Mouse (Mus musculus) midbrain, postnatal 0 days (tissue): Measurements from ENCODE around the gene Tbc1d17. TPM values are rescaled to one million over a fixed set of nuclear protein-coding genes. Genes with fewer than 3 reads are reported as not detected.
A peak's percentile ranks its signal among the peaks of the same experiment; 100 is the strongest.

Experiments used
- ATAC-seq: fragments of 200-750 bp; cut with Nextera tagmentation; 2 replicates; pipeline ENCODE4 v1.8.0; 2017; ENCODE audit warnings: moderate number of reproducible peaks, mild to moderate bottlenecking, moderate TSS enrichment, moderate library complexity; ENCODE audit not compliant: low FRiP score
- DNase-seq: peaks from one replicate; pipeline ENCODE4 v3.0.0-alpha.2; 2015; ENCODE audit warnings: low spot score
- H3K27ac ChIP-seq: fragments of 300-500 bp; sonication (generic); 2 replicates; pipeline ENCODE4 v1.5.1; 2014; ENCODE audit warnings: low read depth, mild to moderate bottlenecking, low read length, mixed read lengths
- H3K27me3 ChIP-seq: fragments of 300-500 bp; sonication (generic); 2 replicates; pipeline ENCODE4 v1.6.1; 2014; ENCODE audit warnings: low read length, control low read depth, mixed read lengths; ENCODE audit not compliant: insufficient read depth
- H3K36me3 ChIP-seq: fragments of 300-500 bp; sonication (generic); 2 replicates; pipeline ENCODE4 v1.6.1; 2014; ENCODE audit warnings: low read length, control low read depth, mixed read lengths; ENCODE audit not compliant: insufficient read depth
- H3K4me1 ChIP-seq: fragments of 300-500 bp; sonication (generic); 2 replicates; pipeline ENCODE4 v1.6.1; 2014; ENCODE audit warnings: mild to moderate bottlenecking, control low read depth, antibody characterized with exemption, low read length, mixed read lengths; ENCODE audit not compliant: insufficient read depth
- H3K4me2 ChIP-seq: fragments of 300-500 bp; sonication (generic); 2 replicates; pipeline ENCODE4 v1.6.1; 2014; ENCODE audit warnings: low read depth, mild to moderate bottlenecking, low read length, mixed read lengths; ENCODE audit not compliant: poor library complexity, severe bottlenecking
- H3K4me3 ChIP-seq: fragments of 300-500 bp; sonication (generic); 2 replicates; pipeline ENCODE4 v1.5.1; 2014; ENCODE audit warnings: low read depth, mild to moderate bottlenecking, low read length, moderate library complexity
- H3K9ac ChIP-seq: fragments of 300-500 bp; sonication (generic); replicated peaks from 2 replicates; pipeline ENCODE4 v1.6.1; 2014; ENCODE audit warnings: mild to moderate bottlenecking, low read length, moderate library complexity, mixed read lengths; ENCODE audit not compliant: poor library complexity, severe bottlenecking
- H3K9me3 ChIP-seq: fragments of 300-500 bp; sonication (generic); 2 replicates; pipeline ENCODE4 v1.6.1; 2016; ENCODE audit warnings: low read length, control low read depth
- CTCF ChIP-seq: IDR thresholded peaks from 2 replicates; pipeline ENCODE4 v1.5.1; 2016; ENCODE audit warnings: antibody characterized with exemption, mild to moderate bottlenecking
- WGBS: fragments of 180-500 bp; shearing (Covaris S2); extraction: QIAGEN DNeasy Blood & Tissue Kit; methylation state at CpG from one replicate; pipeline ENCODE4 v1.1.7; 2014; 5-methylcytosine and 5-hydroxymethylcytosine counted together
- polyA plus RNA-seq: library from polyadenylated mRNA; unstranded; fragments of >200 nt; fragmentation: Nextera tagmentation; extraction: Ambion mirVana; gene quantifications from 2 replicates; pipeline ENCODE4 v1.2.1, GENCODE M21; 2015
- total RNA-seq: library from RNA; depleted of rRNA; stranded (reverse); fragments of >200 nt; gene quantifications from 2 replicates; pipeline ENCODE4 v1.2.3, GENCODE M21; 2014

Gene Tbc1d17
- total and polyA plus RNA-seq, 2 experiments from 2014 or later = 79.7 to 115 TPM

GRCm38 (mm10) chr7:44835373-44836015 lies 13.4 kb downstream of the Tbc1d17 start:
- no peak overlapping the region for H3K4me3 ChIP-seq
- no peaks in the 10 kb centered on the region for H3K27me3 ChIP-seq
- H3K4me2 ChIP-seq = no peak overlapping the region
- DNase-seq (no peak), ATAC-seq (no peak)
- no peak for TF ChIP-seq CTCF
- H3K9me3 ChIP-seq = no peaks in the 10 kb centered on the region
- H3K36me3 ChIP-seq = peaks cover 22% of the 10 kb centered on the region
- H3K27ac ChIP-seq = no peak overlapping the region
- 0 out of 2 replicates have a peak, but pooled peaks cover 3% of the 10 kb centered on the region for H3K4me1 ChIP-seq
- WGBS = 100% methylated on average over 1 of the region's 1 CpGs
- H3K9ac ChIP-seq = no peak overlapping the region

- H3K4me1 ChIP-seq = no peaks in the 10 kb centered on the region
- no peaks in the 10 kb centered on the region for H3K9me3 ChIP-seq
- H3K9ac ChIP-seq = no peak overlapping the region
- 78% methylated on average over 4 of the region's 4 CpGs for WGBS
- no peak for ATAC-seq
- no peak for TF ChIP-seq CTCF
- no peak for DNase-seq
- no peak overlapping the region for H3K4me3 ChIP-seq
- no peak overlapping the region for H3K4me2 ChIP-seq
- peaks cover 42% of the 10 kb centered on the region for H3K36me3 ChIP-seq
- no peaks in the 10 kb centered on the region for H3K27me3 ChIP-seq
- H3K27ac ChIP-seq = no peak overlapping the region
These were observed 16.1 kb downstream of the Tbc1d17 start for GRCm38 (mm10) chr7:44832763-44833162.

- Histone ChIP-seq H3K36me3 (peaks cover 42% of the 10 kb centered on the region), H3K4me1 (no peaks in the 10 kb centered on the region), H3K27me3 (no peaks in the 10 kb centered on the region), H3K4me3 (no peak overlapping the region), H3K9ac (no peak overlapping the region), H3K9me3 (no peaks in the 10 kb centered on the region), H3K4me2 (no peak overlapping the region), H3K27ac (no peak overlapping the region)
- TF ChIP-seq CTCF = no peak
- WGBS = 94% methylated on average over 5 of the region's 5 CpGs
- ATAC-seq (no peak), DNase-seq (no peak)
These were observed 20.2 kb downstream of the Tbc1d17 start for GRCm38 (mm10) chr7:44828706-44829105.

GRCm38 (mm10) chr7:44826771-44827170 lies 22.1 kb downstream of the Tbc1d17 start:
- no peaks in the 10 kb centered on the region for H3K27me3 ChIP-seq
- no peak overlapping the region for H3K9ac ChIP-seq
- WGBS = 80% methylated on average over 3 of the region's 3 CpGs
- H3K36me3 ChIP-seq = peaks cover 36% of the 10 kb centered on the region
- DNase-seq (no peak), ATAC-seq (no peak)
- no peaks in the 10 kb centered on the region for H3K9me3 ChIP-seq
- H3K4me2 ChIP-seq = no peak overlapping the region
- H3K4me1 ChIP-seq = no peaks in the 10 kb centered on the region
- no peak for TF ChIP-seq CTCF
- H3K4me3 ChIP-seq = no peak overlapping the region
- no peak overlapping the region for H3K27ac ChIP-seq

- Histone ChIP-seq H3K9ac (no peak overlapping the region), H3K27ac (no peak overlapping the region), H3K36me3 (peaks cover 18% of the 10 kb centered on the region), H3K9me3 (no peaks in the 10 kb centered on the region), H3K4me3 (no peak overlapping the region), H3K4me1 (no peaks in the 10 kb centered on the region), H3K4me2 (no peak overlapping the region), H3K27me3 (no peaks in the 10 kb centered on the region)
- 16% methylated on average over 3 of the region's 3 CpGs for WGBS
- TF ChIP-seq CTCF = peak; percentile 95
- ATAC-seq (peak; percentile 62; the same call in 1 of the 2 replicates), DNase-seq (peak; percentile 81)
These were observed 24.0 kb downstream of the Tbc1d17 start for GRCm38 (mm10) chr7:44824872-44825271.

GRCm38 (mm10) chr7:44823409-44823808 lies 25.5 kb downstream of the Tbc1d17 start:
- Histone ChIP-seq H3K9ac (no peak overlapping the region), H3K4me1 (0 out of 2 replicates have a peak, but pooled peaks cover 6% of the 10 kb centered on the region), H3K27me3 (no peaks in the 10 kb centered on the region), H3K27ac (no peak overlapping the region), H3K4me3 (no peak overlapping the region), H3K36me3 (peaks cover 4% of the 10 kb centered on the region), H3K9me3 (no peaks in the 10 kb centered on the region), H3K4me2 (no peak overlapping the region)
- ATAC-seq (no peak), DNase-seq (no peak)
- peak; percentile 39 for TF ChIP-seq CTCF
- WGBS = 35% methylated on average over 7 of the region's 7 CpGs
